Mouse (Mus musculus): ENCODE measurements around the gene Tmem151a.
A peak's percentile ranks its signal among the peaks of the same experiment; 100 is the strongest.

Gene Tmem151a

DNA sequence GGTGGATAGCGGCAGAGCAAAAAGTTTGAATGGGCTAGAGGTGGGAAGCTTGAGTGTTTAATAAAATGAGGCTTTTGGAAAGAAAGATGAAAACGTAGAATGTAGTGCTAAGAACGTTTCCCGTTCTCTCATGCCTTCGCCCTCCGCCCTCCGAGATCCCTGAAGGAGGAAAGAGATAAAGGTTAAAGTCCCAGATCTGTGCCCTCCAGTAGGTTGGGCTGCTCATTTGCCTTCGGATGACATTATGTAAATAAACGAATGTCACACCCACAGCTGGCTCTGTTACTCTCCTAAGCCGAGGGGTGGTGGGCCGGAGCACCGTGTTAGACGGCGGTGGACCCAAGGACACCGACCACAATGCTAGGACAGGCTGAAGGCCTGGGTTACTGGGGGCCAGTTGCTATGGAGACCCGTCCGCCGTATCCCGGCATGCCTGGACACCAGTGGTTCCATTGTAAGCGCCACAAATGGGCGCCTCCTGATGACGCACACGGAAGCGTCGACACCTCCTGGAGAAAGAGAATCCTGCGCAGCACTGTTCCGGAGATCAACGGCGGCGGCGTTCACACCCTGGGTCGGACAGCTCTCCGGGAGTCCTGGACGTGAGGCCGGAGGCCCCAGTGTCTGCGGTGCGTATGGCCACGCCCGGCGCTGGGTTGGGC, 44.3 kb downstream of the Tmem151a start, which contains the start of gene Brms1:
Gene Brms1, plus strand, starts transcription at position 493 of the 662 bp plus-strand sequence.
- peak; percentile 88 for DNase-seq (ENCODE audit: low spot score)

DNA sequence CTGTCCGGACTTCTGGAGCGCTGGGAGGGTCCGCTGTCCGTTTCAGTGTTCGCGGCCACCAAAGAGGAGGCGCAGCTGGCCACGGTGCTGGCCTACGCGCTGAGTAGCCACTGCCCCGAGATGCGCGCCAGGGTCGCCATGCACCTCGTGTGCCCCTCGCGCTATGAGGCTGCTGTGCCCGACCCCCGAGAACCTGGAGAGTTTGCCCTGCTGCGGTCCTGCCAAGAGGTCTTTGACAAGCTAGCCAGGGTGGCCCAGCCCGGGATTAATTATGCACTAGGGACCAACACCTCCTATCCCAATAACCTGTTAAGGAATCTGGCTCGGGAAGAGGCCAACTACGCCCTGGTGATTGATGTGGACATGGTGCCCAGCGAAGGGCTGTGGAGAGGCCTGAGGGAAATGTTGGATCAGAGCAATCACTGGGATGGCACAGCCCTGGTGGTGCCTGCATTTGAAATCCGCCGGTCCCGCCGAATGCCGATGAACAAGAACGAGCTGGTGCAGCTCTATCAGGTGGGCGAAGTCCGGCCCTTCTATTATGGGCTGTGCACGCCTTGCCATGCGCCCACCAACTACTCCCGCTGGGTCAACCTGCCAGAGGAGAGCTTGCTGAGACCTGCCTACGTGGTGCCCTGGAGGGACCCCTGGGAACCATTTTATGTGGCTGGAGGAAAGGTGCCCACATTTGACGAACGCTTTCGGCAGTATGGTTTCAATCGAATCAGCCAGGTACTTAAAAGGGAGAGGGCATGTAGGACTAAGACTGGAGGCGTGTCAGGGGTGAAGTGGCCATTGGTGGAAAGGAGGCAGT, 45.8 kb downstream of the Tmem151a start:
- DNase-seq (ENCODE audit: low spot score) = no peak

DNA sequence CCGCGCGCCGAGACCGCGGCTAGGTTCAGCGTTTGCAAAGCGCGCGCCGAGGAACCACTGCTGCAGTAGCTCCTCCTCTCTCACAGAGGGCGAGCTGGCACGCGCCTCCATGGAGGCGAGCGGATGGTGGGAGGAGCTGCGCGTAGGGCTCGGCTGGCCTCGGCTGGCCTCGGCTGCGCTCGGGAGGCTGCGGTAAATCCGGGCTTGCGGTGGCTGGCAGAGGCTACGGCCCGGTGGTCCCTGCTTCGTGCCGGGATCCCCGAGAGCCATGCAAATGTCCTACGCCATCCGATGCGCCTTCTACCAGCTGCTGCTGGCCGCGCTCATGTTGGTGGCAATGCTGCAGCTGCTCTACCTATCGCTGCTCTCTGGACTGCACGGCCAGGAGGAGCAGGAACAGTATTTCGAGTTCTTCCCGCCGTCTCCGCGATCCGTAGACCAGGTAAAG, 46.6 kb downstream of the Tmem151a start, which contains the start of the genes B4gat1 and AC124502.3:
Gene B4gat1, plus strand, starts transcription at position 118 of the 448 bp plus-strand sequence.
Gene AC124502.3, plus strand, starts transcription at position 183 of the 448 bp plus-strand sequence.
- peak; percentile 85 for DNase-seq (ENCODE audit: low spot score)

DNA sequence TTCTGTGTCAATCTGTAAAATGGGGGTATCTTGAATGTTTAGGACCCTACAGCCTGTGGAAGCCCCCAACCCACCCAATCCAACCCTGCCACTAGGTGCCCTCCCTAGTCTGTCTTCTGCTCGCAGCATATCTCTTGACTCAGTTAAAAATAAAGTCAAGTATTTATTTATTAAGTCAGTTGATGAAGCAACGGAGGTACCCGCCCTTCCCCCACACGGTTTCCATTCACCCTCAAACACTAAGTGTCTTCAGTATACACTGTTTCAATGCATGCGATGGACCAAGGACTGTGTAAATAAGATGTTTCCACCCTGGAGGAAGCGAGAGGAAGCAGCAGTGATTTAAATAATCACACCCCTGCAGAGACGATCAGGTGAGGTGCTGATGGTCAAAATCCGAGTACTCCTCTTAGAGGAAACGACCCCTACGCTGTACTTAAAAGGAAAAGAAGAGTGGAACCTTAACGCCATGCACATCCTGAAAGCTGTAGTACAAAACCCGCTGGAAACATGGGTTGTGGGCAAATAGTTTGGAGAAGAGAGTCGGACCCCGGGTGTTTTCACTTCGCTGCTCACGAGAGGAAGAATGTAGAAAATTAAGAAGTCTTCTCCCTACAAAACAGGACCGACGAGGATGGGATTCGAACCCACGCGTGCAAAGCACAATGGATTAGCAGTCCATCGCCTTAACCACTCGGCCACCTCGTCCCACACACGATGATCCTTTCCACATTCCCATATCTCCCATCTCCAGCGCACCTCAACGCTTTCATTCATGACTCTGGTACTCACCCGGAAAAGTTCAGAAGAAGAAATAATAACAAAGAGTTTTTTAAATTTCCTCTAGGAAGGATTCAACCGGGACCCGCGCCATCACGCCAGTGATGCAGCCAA, 47.4 kb downstream of the Tmem151a start:
- DNase-seq (ENCODE audit: low spot score) = peak; percentile 45

DNA sequence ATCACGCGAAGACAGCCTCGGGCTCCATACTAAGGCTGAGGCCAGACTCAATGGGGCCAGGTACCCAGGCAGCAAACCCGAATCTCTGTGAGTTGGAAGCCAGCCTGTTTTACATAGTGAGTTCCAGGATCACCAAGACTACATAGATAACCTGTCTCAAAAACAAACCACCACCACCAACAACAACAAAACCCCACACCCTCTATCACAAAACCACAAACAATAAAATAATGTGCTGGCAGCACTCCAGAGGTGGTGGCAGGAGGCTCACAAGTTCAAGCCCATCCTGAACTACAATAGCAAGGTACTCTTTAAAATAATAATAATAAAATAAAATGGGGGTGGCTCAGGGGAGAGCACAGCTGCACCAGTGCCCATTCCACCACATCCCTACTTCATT, 48.8 kb downstream of the Tmem151a start:
- DNase-seq (ENCODE audit: low spot score) = no peak

DNA sequence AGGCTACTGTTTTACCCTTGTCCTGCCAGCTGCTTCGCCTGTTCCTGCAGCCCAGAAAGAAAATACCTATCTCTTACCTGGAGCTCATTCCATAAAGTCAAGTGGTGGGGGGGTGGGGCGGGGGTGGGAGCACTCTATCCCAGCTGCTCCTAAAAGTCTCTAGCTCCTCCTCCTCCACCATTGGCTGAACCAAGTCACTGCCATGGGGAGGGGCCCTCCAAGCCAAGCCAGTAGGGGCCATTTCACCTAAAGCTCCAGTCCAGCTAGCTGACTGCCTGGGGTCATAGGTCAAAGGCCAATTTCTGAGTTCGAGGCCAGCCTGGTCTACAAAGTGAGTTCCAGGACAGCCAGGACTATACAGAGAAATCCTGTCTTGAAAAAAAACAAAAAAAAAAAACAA, 52.6 kb downstream of the Tmem151a start:
- DNase-seq (ENCODE audit: low spot score) = no peak

DNA sequence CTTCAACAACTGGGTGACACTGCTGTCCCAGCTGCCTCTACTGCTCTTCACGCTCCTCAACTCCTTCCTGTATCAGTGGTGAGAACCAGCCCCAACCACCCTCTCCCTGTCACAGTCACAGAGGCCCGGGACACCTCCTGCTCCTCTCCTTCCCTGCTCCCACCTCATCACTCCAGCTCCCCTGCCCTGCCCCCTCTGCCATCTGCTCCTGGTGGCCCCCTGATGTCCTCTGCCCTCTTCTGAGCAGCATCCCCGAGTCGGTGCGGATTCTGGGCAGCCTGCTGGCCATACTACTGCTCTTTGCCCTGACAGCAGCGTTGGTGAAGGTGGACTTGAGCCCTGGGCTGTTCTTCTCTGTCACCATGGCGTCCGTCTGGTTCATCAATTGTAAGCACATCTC, 59.2 kb downstream of the Tmem151a start:
- DNase-seq (ENCODE audit: low spot score) = no peak

DNA sequence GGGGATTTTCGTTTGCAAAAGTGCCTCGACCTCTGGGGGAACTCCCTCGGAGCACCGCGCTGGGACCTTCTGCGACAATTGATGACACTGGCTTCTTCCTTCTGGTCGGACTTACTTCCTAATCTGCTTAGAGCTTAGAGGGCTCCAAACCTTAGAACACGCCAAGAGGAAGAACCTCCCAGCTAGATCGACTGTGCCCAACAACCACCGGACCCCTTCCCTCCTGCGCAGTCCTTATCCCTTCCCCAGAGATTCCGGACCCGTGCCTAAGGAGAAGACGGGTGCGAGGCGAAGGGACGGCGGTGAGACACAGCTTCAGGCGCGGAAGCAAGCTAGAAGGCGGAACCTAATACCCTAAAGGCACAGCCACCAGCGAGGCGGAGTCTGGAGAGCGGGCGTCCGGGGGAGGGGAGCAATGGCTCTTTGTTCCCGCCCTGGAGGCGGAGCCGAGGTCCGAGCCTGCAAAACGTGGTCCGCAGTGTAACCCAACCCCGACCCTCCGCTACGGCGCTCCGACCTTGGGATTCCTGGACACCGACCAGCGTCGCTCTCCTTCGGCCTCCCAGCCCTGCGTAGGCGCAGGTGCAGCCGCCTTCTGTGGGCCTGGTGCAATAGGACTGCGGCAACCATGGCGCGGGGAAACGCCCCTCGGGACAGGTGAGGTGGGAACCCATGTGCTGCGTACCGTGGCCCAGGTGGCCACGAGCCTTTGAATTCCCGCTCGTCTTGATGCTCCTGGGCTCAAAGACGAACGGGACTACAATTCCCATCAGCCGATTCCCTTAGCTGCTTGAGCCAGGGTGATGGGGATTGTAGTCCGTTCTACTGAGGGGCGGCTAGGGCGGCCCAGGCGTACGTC, 61.5 kb downstream of the Tmem151a start, which contains the start of gene Slc29a2:
Gene Slc29a2, plus strand, starts transcription at position 240 of the 859 bp plus-strand sequence.
- peak; percentile 84 for DNase-seq (ENCODE audit: low spot score)

DNA sequence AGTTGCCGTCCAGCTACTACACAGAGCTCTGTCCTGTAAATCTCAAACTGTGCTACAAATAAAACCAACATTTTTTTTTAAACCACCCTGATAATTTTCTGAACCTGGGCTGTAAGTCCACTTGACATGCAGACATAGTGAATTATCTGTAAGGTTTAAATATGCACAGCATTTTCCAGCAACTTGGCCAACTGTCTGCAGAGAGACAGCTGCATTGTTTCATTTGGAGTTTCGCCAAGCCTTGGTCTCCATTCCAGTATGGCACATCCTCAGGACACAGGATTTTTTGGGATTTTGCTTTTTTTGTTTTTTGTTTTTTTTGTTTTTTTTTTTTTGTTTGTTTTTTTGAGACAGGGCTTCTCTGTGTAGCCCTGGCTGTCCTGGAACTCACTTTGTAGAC, 63.9 kb downstream of the Tmem151a start:
- DNase-seq (ENCODE audit: low spot score) = no peak

Data from T-cell, adult 2 months (primary cell).